Mouse (Mus musculus) ES-Bruce4 (cell line): Measurements from ENCODE around the gene Pde1c. TPM values are rescaled to one million over a fixed set of nuclear protein-coding genes. Genes with fewer than 3 reads are reported as not detected.

Experiments
- H3K27ac ChIP-seq: 2 replicates; pipeline ENCODE4 v1.5.1; 2012; ENCODE audit warnings: low read length, inconsistent platforms; ENCODE audit not compliant: insufficient read depth
- H3K27me3 ChIP-seq: 2 replicates; pipeline ENCODE4 v1.6.1; 2012; ENCODE audit warnings: mild to moderate bottlenecking, low read length, inconsistent platforms; ENCODE audit not compliant: control insufficient read depth, poor library complexity, insufficient read depth, severe bottlenecking
- H3K36me3 ChIP-seq: 2 replicates; pipeline ENCODE4 v1.6.1; 2012; ENCODE audit warnings: inconsistent platforms, mild to moderate bottlenecking, low read length, moderate library complexity; ENCODE audit not compliant: control insufficient read depth, poor library complexity, insufficient read depth, severe bottlenecking
- H3K4me1 ChIP-seq: one replicate; pipeline ENCODE4 v1.8.1; 2011; ENCODE audit warnings: low read length; ENCODE audit not compliant: control insufficient read depth, insufficient read depth
- H3K4me3 ChIP-seq: 2 replicates; pipeline ENCODE4 v1.5.1; 2011; ENCODE audit warnings: low read depth, mild to moderate bottlenecking, low read length
- H3K9ac ChIP-seq: 2 replicates; pipeline ENCODE4 v1.6.1; 2012; ENCODE audit warnings: low read depth, mild to moderate bottlenecking, inconsistent platforms; ENCODE audit not compliant: poor library complexity, severe bottlenecking
- H3K9me3 ChIP-seq: replicated peaks from 2 replicates; pipeline ENCODE4 v1.6.1; 2012; ENCODE audit warnings: mild to moderate bottlenecking, low read length, inconsistent platforms; ENCODE audit not compliant: control insufficient read depth, poor library complexity, insufficient read depth, severe bottlenecking
- CTCF ChIP-seq: IDR thresholded peaks from one replicate; pipeline ENCODE4 v1.8.1; 2011; ENCODE audit warnings: low read depth, low read length
- EP300 ChIP-seq: IDR thresholded peaks from 2 replicates; pipeline ENCODE4 v1.6.1; 2011; ENCODE audit warnings: low read depth, low read length; ENCODE audit not compliant: insufficient read depth
- POLR2A ChIP-seq: IDR thresholded peaks from one replicate; pipeline ENCODE4 v1.8.1; 2011; ENCODE audit warnings: low read length; ENCODE audit not compliant: insufficient read depth
- polyA plus RNA-seq: library from polyadenylated mRNA; stranded (reverse); fragments of >200 nt; gene quantifications from 2 replicates; pipeline ENCODE4 v1.2.4, GENCODE M21; 2011; ENCODE audit warnings: low read depth; ENCODE audit not compliant: missing spikeins, insufficient read depth, insufficient read length

The Pde1c gene
- polyA plus RNA-seq, 1 experiment: 0.88 TPM

DNA sequence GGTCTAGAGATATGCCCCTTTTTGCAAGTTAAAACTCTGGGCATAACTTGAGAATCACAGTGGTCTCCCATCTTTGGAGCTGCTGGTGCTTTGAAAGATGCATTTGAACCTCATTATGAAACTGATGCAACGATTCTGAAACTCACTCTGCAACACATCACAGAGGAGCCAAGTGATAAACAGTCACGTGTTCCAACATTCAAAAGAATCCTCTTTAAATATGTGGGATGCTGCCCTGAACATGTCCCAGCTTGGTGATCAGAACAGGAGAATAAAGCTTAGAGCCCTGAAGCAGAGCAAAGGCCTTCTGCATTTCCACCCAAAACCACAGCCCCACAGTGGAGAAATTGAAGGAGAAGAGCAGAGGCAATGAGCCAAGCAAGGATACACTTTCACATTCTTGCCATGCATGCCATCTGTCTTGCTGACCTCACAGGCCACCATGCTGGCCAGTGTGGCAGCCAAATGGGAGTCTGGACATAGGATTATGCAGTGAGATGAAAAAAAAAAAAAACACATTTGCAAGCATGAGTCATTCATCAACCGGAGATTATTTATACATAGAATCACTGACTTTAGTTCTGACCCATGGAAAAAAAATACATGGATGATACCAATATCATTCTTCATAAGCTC is 233.0 kb downstream of the Pde1c start:
- no peaks in the 10 kb centered on the region for H3K36me3 ChIP-seq
- TF ChIP-seq CTCF (no peak), EP300 (no peak), POLR2A (no peak)
- H3K4me1 ChIP-seq: no peaks in the 10 kb centered on the region
- H3K9ac ChIP-seq: no peak overlapping the region
- no peaks in the 10 kb centered on the region for H3K9me3 ChIP-seq
- H3K4me3 ChIP-seq: no peak overlapping the region
- no peaks in the 10 kb centered on the region for H3K27me3 ChIP-seq
- no peak overlapping the region for H3K27ac ChIP-seq

DNA sequence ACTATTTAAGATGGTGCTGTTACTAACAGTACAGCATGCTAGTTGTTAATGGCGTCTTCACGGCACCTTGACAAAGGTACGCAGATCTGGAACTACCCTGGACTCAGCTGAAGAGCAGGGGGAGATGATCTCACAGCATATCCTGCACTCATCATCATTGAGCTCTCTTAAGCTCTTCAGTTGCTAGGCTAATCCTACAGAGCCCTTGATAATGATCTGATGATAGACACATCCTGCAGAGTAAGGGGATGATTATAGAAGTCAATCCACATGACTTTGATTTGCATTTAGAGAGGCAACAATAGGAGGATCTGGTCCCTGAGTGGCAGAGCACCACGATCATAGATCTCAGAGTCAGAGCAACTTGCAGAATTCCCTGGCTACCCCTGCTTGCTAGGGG is 236.8 kb downstream of the Pde1c start:
- no peaks in the 10 kb centered on the region for H3K27me3 ChIP-seq
- H3K9ac ChIP-seq: no peak overlapping the region
- H3K9me3 ChIP-seq: no peaks in the 10 kb centered on the region
- no peak overlapping the region for H3K27ac ChIP-seq
- no peaks in the 10 kb centered on the region for H3K4me1 ChIP-seq
- no peaks in the 10 kb centered on the region for H3K36me3 ChIP-seq
- no peak overlapping the region for H3K4me3 ChIP-seq
- TF ChIP-seq EP300: no peak
- TF ChIP-seq CTCF: no peak
- no peak for TF ChIP-seq POLR2A

DNA sequence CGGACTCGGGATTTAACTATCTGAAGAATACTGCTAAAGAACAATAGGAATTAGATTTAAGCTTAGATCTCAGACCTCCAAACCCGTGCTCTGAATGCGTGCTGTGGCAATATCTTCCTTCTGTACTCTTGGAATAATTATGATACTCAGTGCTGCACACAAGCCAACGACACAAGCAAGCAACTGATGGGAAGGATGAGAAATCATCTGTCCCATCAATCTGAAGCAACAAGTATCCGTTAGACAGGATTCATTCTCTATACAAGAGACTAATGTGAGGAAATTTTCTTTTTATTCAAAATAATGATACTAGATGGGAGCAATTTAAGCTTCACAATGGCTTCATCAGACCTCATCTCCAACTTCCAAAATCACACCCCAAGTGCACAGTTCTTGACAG is 237.5 kb downstream of the Pde1c start:
- Histone ChIP-seq H3K36me3 (no peaks in the 10 kb centered on the region), H3K9ac (no peak overlapping the region), H3K27me3 (no peaks in the 10 kb centered on the region), H3K27ac (no peak overlapping the region), H3K4me1 (no peaks in the 10 kb centered on the region), H3K4me3 (no peak overlapping the region), H3K9me3 (no peaks in the 10 kb centered on the region)
- TF ChIP-seq EP300 (no peak), CTCF (no peak), POLR2A (no peak)

DNA sequence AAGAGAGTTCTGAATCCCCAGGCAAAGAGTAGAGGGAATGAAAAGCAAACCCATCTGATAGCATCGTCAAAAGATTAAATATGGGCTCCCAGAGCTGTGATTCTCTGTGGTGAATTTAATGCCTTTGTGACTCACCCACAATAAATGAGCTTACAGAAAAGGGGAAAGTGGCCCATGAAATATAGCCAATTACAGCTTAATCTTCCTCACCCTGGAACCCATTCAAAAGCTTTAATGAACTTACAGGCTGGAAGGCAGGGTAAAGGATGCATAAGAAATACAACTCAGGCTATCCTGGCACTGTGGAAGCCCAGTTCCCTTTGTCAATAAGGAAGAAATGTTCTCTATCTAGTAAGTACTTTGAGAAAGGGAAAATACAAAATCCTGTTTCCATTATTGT is 240.8 kb downstream of the Pde1c start:
- no peak for TF ChIP-seq POLR2A
- TF ChIP-seq EP300: no peak
- TF ChIP-seq CTCF: no peak
- no peaks in the 10 kb centered on the region for H3K36me3 ChIP-seq
- H3K27me3 ChIP-seq: no peaks in the 10 kb centered on the region
- H3K9me3 ChIP-seq: no peaks in the 10 kb centered on the region
- no peaks in the 10 kb centered on the region for H3K4me1 ChIP-seq
- H3K4me3 ChIP-seq: no peak overlapping the region
- no peak overlapping the region for H3K9ac ChIP-seq
- H3K27ac ChIP-seq: no peak overlapping the region

DNA sequence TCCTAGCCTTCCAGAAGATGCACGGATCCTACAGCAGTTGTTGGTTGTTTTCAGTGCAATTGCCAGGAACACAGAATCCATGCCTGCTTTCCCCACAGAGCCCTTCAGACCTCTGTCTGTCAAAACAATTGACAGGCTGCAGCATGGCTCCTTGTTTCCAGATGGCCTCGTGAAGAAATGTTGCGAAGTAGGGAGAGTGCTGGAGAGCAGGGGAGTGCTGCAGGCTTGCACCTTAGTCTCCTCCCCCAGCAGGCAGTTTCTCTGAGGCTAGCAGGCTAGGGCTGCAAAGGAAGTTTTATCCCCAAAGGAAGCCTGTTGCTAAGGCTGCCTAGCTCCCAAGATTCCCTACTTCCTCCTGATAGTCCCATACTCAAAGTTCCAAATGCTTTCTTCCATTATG is 246.1 kb downstream of the Pde1c start:
- Histone ChIP-seq H3K27me3 (no peaks in the 10 kb centered on the region), H3K9me3 (no peaks in the 10 kb centered on the region), H3K9ac (no peak overlapping the region), H3K27ac (no peak overlapping the region), H3K36me3 (no peaks in the 10 kb centered on the region), H3K4me1 (no peaks in the 10 kb centered on the region), H3K4me3 (no peak overlapping the region)
- TF ChIP-seq POLR2A: no peak

DNA sequence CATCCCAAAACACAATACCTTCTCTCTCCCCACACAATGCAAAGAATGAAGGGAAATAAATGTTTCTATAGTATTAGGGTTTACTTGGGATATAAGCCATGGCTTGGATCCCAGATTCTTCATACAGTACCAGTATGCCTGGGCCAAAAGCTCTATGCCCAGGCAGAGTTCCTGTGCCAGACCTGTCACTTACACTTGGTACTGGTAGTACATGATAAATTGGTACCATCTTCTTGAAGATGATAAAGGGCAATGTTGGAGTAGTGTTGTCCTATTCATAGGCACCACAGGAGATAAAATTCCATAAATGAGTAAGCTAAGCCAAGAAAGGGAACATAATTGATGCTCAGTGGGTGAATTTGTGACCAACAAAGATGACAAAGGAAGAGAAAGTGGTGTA is 258.6 kb downstream of the Pde1c start:
- Histone ChIP-seq H3K4me3 (no peak overlapping the region), H3K9ac (no peak overlapping the region), H3K27me3 (no peaks in the 10 kb centered on the region), H3K27ac (no peak overlapping the region), H3K4me1 (no peaks in the 10 kb centered on the region), H3K36me3 (no peaks in the 10 kb centered on the region), H3K9me3 (no peaks in the 10 kb centered on the region)
- TF ChIP-seq POLR2A (no peak), CTCF (no peak), EP300 (no peak)

DNA sequence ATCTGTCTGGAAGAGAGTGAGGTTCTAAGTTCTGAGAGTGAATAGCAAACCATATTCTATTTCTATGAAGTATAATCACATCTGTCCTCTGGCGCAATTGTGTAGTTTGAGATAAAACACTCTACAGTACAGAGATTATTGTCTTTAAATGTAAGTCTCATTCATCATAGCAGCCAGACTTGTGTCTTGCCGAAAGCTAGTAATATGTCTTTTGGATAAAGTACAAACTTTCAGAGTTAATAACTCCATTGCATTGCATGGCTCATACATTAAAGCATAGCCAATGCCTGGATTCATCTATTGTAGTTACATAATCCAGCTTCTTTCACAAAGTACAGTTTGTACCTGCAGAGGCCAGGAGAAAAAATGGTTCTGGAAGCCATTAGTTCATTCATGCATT is 262.8 kb downstream of the Pde1c start:
- H3K9ac ChIP-seq: no peak overlapping the region
- no peaks in the 10 kb centered on the region for H3K9me3 ChIP-seq
- TF ChIP-seq EP300 (no peak), CTCF (no peak), POLR2A (no peak)
- no peaks in the 10 kb centered on the region for H3K27me3 ChIP-seq
- H3K27ac ChIP-seq: no peak overlapping the region
- no peaks in the 10 kb centered on the region for H3K4me1 ChIP-seq
- no peak overlapping the region for H3K4me3 ChIP-seq
- no peaks in the 10 kb centered on the region for H3K36me3 ChIP-seq
